Mouse (Mus musculus): ENCODE results near the gene Kcnb1.

The Kcnb1 gene

DNA sequence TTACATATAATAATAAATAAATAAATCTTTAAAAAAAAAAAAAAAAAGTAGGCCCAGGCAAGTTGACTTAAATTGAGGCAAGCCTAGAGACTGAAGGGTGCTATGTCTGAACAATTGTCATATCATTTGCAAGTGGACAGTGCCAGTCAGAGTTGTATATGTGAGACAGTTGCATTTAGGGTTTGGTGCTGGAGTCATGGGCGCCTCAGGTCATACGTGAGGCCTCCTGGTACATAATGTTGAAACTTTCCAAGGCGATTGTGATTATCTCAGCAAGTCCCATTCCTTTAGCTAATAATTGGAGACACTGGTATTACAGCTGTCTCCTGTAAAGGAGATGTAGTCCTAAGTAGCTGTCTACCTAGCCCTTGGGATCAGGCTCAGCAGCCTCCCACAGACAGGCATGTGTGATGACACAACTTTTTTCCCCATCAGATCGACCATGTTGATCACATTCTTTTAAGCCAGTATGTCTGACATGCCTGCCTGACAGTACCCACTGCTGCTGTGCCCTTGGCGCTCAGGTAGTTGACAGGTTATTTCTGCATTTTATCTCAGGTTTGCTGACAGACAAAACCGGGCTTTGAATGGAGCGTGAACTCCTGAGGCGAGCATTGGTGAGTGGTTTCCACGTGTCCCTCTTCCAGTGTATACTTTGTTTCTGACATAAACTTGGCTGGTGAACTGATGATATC, 125.2 kb downstream of the Kcnb1 start:
- in situ Hi-C loops (cut with MboI; ENCODE audit: unreplicated experiment in 2 of 2), result loop anchor here in 1 of 2 experiments (5.0 kb wide), 2 partner anchors 213 to 358 kb away; partner anchors contain the start of gene Slc9a8

DNA sequence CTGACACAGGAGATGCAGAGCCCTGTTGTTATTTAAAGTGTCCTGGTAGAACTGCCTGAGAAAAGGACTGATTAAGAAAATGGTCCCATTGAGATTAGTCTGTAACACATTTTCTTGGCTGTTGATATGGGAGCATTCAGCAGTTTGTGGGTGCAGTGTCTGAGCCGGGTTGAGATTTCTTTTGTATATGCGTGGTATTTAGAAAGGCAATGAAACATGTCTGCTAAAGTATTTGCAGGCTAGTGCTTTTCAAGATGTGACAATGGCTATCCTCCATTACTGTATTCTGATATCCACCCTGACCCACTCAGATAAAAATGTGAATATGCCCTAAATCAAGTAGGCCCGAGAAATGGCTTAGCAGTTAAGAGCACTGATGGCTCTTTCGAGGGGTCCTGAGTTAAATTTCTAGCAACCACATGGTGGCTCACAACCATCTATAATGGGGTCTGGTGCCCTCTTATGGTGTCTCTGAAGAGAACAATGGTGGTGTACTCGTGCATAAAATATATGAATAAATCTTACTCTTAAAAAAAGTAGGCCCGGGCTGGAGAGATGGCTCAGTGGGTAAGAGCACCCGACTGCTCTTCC, 126.0 kb downstream of the Kcnb1 start:
- in situ Hi-C loops (cut with MboI; ENCODE audit: unreplicated experiment in 2 of 2), result no loop called here

DNA sequence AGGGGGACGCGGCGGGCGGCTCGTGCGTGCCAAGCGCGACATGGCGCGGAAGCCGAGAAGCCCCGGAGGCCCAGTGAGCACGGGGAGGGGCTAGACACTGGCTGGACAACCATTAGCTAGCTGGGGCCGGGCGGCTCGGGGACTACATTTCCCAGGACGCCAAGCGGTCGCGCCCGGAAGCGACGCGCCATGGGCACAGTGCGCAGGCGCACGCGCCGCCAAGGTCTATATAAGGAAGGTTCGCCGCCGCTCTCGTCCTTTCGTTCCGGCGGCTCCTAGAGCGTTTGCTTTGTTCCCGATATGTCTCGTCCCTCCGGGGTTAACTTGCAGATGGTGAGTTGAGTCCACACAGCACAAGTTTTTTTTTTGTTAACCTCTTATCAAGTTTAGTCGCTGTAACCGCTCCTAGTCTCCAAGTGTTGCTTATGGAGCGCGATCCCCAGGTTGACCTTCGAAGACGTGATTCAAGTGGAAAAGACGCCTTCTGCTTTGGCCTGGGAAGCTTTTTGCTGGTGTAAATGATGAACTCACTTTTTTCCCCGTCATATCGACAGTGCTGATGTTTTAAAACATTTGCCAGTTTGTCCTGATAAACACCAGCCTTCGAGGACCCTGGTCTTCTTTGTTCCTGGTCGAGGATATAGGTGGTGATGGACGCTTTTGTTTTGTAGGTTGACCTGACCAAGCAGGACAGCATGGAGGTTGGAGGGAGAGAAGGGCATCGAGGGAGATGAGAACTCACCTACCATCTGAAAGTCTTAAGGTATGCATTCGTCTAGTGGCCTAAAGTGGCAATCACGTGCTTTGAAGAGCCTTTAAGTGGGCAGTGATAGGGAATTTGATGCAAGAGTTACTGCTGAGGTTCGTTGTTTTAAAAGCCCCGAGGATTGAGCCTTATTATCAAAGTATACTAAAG, 126.7 kb downstream of the Kcnb1 start, which contains the start of gene Znfx1:
Gene Znfx1, minus strand, starts transcription at position 51 of the 916 bp plus-strand sequence.
- in situ Hi-C loops (cut with MboI; ENCODE audit: unreplicated experiment in 2 of 2), result no loop called here

DNA sequence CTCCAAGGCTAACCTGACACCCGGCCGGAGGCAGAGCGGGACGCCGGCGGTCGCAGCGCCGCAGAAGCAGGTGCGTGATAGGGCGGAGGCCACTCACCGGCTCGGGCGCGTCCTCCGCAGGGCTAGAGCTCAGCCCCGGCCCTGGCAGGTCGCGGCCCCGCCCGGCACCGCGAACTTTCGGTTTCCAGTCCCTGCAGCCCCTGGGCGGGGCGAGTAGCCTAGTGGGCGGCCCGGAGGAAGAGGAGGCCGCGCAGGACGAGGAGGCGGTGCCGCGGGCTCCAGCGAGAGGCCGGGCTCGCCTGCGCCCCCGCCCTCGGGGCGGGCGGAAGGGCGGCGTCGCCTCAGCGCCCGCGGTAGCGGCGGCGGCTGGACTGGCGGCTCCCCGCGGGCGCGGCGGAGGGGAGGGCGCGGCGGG, 127.5 kb downstream of the Kcnb1 start:
- in situ Hi-C loops (cut with MboI; ENCODE audit: unreplicated experiment in 2 of 2), result no loop called here

DNA sequence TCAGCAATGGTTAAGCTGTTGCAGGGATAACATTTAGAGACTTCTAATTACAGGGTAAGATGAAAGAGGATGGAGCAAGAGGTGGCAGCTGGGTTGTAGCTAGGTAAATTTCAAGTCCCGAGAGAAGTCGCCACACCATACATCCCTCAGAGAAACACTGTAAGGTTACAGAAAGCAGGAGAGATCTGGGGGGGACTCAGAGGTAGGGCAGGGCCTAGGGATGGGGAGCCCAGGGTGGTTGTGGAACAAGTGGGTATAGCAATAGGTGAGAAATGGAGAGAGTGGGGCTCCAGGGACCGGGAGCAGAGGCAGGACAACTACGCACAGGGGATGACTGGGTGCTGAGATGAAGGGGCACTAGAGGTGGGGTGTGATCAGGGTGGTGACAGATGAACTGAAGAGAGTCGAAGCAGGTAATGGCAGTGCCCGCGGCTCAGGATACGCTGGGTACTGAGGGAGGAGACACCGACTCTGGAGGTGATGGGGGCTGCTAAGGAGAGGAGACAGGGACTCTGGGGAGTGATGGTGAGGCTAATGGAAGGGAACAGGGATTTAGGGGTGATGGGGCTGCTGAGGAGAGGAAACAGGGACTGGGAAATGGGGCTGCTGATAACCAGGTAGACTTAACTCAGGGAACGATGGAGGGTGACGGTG, 128.4 kb downstream of the Kcnb1 start:
- in situ Hi-C loops (cut with MboI; ENCODE audit: unreplicated experiment in 2 of 2), result no loop called here

DNA sequence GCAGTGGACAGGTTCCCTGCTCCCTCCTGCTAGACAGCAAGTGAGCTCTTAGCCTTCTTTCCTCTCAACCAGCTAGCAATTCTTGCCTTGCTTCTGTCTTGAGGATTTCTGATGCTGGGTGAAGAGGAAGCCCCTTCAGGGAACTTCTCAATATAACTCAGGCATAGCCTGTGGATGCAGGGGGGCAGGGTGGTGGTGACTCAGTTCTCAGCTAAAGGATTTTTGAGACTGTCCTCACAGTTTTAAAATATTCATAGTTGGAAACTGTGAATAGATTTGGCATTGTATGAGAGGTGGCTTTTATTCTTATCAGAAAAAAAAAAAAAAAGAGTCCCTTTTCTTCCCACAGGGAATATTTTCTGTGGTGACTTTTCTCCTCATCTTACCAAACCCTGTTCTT, 129.2 kb downstream of the Kcnb1 start:
- in situ Hi-C loops (cut with MboI; ENCODE audit: unreplicated experiment in 2 of 2), result no loop called here

DNA sequence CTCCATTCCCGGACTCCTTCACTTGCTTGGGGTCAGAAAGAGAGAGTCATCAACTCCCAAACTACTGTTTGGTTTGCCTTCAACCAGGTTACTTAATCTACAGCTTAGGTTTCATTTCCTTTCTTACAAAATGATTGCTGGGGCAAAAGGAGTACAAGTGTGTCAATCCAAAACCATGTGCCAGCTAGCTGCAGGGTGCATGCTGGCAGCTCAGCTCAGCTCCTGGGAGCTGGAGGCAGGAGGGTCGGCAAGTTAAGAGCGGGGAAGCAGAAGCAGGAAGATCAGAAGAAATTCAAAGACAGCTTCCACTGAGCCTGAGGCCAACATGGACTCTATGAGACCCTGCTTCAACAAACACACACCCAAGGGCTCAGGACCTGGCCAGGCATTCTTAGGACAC, 129.6 kb downstream of the Kcnb1 start:
- in situ Hi-C loops (cut with MboI; ENCODE audit: unreplicated experiment in 2 of 2), result no loop called here

DNA sequence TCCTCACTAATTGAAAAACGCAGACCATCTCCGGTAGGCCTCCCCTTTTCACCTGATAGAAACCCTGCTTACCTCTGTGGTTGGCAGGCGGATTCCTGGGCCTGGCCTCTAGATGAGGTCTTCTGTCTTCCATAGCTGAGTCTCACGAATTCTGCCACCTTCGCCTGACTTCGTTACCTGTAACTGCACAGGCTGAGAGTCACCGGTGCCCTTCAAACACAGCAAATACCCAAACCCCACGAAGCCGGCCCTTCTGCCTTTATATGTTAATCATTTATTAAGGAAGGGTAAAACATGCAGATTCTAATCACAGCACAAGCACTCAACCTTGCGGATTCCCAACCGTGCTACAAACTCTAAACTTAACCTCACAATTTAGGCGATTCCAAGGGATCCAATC, 130.0 kb downstream of the Kcnb1 start:
- in situ Hi-C loops (cut with MboI; ENCODE audit: unreplicated experiment in 2 of 2), result no loop called here

DNA sequence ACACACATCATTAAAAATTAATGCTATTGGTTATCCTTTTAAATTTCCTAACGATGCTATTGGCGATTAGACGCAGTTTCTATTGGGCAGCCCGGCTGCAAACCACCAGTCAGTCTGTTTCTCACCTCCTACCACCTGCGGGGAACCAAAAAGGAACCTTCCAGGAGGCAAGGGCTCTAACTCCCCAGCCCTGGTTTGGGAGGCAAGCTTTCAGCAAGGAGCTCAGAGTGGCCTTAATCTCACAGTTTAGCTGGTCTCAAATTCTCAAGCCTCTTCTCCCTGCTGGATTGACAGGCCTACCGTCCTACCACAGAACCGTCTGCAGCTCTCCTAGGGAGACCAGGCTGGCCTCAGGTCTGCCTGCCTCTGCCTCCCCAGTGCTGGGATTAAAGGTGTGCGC, 130.4 kb downstream of the Kcnb1 start:
- in situ Hi-C loops (cut with MboI; ENCODE audit: unreplicated experiment in 2 of 2), result no loop called here

DNA sequence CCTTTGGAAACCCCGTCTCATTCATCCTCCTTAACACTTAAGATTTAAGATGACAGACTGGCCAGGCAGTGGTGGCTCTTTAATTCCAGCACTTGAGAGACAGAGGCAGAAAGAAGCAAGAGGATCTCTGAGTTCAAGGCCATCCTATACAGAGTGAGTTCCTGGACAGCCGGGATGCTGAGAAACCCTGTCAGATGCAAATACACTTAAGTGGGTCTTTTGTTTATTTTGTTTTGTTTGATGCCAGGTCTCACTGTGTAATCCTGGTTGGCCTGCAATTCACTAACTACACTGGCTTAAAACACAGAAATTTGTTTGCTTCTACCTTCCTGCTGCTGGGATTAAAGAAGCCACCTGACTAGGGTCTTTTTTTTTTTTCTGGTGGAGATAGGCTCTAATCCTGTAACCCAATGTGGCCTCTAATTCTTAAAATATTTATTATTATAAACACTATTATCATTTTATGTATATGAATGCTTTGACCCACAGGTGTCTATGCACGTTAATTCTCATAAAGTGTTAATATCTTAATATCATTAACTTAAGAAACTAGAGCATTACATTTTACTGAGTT, 131.1 kb downstream of the Kcnb1 start:
- in situ Hi-C loops (cut with MboI; ENCODE audit: unreplicated experiment in 2 of 2), result no loop called here

DNA sequence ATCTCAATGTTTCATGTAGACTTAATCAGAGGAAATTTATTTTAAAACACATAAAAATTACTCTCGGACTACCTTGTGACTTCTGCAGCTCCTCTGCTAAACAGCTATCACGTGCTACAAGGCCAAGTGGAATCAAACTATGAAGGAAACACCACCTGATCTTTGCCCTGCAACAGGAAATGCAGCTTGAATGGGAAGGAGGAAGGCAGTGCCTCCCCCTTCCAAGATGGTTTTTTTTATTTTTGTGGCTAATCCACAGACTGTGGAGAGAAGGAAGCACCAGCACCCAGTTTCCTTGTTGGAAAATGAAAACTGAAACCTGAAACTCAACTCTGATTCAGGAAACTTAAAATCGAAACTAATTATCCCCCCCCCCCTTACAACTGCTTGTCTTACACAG, 131.8 kb downstream of the Kcnb1 start:
- in situ Hi-C loops (cut with MboI; ENCODE audit: unreplicated experiment in 2 of 2), result no loop called here

DNA sequence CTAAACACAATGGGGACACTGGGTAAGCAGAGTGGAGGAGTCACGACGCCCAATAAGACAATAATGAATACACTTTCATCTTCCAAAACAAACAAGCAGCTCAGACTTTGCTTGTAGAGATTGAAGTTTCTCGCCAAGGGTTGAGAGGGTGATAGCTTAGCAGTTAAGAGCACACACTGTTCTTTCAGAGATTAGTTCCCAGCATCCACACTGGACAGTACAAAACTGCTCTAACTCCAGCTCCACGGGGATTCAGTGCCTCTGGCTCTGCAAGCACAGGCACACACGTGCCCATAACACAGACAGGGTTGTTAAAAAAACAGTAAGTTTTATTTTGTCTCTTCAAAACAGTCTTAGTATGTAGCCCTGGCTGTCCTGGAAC, 133.0 kb downstream of the Kcnb1 start:
- in situ Hi-C loops (cut with MboI; ENCODE audit: unreplicated experiment in 2 of 2), result no loop called here

DNA sequence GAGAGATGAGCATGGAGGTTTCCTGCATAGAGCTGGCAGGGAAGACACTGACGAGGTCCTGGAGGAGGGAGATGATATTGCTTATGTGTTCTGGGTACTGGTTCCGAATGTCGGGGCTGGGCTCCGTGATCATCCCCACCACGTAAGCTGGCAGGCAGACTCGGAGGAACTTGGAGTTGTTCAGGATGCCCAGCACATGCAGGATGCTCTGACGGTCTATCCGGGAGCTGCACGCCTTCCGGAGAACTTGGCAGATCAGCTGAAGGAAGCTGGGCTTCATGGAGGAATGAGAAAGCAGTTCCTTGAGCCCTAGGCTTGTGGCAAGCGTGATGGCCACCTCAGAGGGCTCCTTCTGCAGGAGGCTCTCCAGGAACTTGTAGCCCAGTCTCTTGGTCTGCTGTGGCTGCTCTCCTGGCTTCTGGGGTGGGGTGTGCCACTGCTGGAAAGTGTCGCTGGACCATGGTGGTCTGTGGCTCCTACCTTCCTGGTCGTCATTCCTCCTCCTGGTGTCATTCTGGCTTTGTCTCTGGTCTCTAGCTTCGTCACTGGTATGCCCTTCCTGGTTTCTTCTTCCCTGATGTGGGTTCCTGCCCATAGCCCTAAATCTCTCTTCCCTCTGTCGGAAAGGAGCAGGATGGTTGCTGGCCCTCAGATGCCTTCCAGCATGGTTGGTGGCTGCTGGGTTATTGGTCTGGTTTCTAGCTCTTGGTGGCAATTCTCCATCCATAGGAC, 133.6 kb downstream of the Kcnb1 start:
- in situ Hi-C loops (cut with MboI; ENCODE audit: unreplicated experiment in 2 of 2), result no loop called here

DNA sequence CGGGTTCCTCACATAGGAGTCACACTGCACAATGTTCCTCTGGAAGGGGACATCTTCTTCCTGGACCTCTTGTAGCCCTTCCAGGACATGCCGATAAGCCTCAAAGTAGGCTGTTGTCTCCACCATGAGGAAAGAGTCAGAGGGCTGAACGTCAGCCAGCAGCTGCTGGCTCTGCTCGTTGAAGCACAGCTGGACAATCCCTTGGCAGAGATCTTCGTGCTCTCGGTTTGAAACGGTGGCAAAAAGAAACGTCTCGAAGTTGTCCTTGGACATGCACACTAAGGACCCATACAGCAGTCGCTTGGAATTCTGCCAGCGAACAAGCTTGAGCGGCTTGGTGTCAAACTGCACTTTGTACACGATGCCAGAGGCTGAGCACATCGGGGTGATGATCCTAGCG, 134.6 kb downstream of the Kcnb1 start:
- in situ Hi-C loops (cut with MboI; ENCODE audit: unreplicated experiment in 2 of 2), result no loop called here

DNA sequence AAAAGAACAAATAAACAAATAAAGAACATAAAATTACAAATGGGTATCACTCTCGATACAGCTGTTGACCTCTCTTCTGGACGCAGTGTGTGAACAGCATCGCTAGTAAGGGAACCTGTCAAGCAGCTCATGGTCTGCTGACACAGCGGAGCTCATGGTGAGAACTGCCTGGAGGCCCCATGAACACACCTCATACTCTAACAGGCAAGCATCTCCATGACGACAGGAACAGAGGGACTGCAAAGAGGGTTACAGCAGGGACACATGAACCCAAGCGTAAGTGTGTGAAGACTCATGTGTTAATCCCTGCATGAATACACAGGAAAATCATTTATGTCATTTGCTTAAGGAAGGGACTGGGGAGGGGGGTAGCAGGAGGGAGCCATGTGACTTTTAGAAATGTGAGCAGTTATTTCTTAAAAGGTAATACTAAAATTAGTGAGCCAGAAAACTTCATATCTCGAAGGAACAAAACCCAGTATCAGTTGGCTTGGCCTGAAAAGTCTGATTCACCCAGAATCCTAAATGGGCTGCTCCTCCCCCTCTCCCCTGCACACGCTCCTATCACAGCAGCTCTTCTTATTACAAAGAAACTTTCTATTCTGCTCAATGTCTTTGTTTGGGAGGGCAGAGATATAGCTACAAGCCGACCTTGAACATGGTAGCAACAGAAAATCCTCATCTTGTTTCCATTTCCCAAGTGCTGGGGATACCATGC, 136.7 kb downstream of the Kcnb1 start:
- in situ Hi-C loops (cut with MboI; ENCODE audit: unreplicated experiment in 2 of 2), result no loop called here

DNA sequence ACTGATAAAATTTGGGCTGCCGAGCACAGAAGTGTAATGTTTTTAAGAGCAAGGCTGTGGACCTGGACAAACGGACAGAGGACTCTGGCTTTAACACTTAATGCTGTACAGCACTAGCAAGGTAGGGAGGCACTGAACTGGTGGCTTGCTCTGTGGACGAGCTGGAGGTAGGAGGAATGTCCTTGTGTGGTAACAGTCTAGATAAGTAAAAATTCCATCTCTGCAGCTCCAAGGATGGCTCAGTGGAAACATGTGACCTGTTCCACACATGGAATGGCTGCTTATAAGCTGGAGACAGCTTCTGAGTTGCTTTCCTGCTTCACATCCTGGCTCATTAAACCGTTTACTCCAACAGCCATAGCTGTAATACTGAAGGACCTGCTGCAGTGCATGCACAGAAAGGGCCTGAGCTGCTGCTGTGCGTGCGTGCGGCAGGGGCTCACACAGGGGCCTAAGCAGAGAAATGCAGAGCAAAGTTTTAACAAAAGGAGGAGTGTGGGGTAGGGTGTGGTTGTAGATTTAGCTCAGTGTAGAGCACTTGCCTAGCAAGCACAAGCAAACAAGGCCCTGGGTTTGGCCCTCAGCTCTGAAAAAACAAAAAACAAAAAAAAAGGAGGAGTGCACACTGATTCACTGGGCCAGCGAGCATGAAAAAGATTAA, 141.1 kb downstream of the Kcnb1 start:
- in situ Hi-C loops (cut with MboI; ENCODE audit: unreplicated experiment in 2 of 2), result loop anchor here in 1 of 2 experiments (25.0 kb wide), 1 partner anchor 962 kb away; no protein-coding TSS in a partner anchor

DNA sequence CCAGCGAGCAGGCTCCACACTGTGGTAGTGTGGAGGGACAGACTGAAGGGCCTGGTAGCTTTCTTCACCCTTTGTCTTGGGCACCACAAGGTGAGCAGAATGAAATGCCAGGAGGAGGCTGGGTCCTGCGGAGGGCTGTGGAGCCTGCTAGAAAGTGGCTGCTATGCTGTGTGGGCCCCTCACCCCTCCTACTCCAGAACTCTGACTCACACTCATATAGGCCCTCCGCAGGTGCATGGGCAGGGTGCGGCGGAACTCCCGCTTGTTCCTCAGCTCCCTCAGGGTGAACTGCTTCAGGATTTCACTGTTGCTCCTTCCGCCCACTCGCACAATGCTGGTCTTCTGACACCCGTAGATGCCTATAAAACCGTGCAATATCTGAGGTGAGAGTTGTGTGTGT, 141.7 kb downstream of the Kcnb1 start:
- in situ Hi-C loops (cut with MboI; ENCODE audit: unreplicated experiment in 2 of 2), result loop anchor here in 1 of 2 experiments (25.0 kb wide), 1 partner anchor 961 kb away; no protein-coding TSS in a partner anchor

All from v-Abl transformed pro-B cells (cell line).